Mouse (Mus musculus): ENCODE measurements around the gene Tcl1b5.
A peak's percentile ranks its signal among the peaks of the same experiment; 100 is the strongest.

Gene Tcl1b5

DNA sequence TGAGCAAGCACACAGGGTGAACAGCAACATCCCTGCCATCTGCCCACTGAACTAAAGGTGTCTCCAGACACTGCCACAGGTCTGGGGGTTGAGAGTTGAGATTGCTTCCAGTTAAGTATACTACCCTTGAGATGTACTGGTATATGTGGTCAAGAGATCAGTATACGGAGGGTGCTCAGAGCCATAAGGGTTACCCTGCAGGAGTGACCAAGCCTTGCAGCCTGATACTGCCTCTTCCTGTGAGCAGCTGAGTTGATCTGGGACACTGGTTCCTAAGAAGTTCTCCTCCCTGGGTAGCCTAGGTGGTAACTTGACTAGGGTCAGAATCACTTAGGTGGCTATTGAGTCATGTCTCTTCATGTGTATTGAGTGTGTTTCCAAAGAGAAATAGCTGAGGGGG, 32.3 kb downstream of the Tcl1b5 start:
- no peak for DNase-seq (ENCODE audit: low read depth, low spot score)

DNA sequence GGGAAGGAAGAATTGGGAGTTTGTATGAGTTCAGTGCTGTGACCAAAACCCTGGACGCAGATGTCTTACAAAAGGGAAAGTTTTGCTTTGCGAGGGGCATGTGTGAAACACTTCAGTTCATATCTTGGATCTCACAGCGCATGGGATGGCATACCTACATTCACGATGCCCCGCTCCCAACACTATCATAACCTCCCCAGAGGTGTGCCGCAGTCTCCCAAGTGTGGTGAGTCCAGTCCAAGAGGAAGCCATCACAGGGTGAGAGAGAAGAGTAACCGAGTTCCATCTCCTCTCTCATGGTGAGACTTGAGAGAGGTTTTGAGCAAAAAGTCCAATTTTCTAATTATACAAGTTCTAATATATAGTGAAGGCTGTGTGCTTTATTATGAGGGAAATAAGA, 33.1 kb downstream of the Tcl1b5 start:
- no peak for DNase-seq (ENCODE audit: low read depth, low spot score)

DNA sequence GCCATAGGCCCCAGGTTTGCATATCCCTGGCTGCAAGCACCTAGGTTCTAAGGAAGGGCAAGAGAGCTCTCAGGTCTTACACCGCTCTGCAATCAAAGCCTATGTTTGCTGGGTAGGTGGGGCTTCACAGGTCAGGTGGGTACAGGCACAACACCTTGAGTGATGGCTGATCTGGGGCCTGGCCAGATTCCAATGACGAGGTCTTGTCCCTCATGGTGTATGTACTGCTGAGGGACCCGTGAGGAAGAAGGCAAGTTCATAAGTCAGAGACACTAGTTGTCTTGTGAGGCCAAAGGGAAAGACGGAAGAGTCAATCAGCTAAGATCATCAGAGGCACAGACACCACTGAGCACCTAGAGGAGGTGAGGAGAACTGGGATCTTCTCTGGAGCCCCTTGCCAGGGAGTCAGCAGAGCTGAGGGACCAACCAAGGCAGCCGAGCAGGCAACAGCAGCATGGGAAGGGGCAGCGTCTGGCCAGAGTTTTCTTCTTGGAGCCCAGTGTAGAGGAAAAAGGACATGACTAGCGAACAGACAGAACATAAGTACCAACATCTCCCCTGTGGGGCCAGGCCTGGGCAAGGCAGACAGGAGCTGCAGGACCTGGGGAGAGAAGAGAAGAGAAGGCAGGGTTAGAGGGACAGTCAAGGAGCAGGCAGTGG, 41.1 kb downstream of the Tcl1b5 start:
- no peak for DNase-seq (ENCODE audit: low read depth, low spot score)

DNA sequence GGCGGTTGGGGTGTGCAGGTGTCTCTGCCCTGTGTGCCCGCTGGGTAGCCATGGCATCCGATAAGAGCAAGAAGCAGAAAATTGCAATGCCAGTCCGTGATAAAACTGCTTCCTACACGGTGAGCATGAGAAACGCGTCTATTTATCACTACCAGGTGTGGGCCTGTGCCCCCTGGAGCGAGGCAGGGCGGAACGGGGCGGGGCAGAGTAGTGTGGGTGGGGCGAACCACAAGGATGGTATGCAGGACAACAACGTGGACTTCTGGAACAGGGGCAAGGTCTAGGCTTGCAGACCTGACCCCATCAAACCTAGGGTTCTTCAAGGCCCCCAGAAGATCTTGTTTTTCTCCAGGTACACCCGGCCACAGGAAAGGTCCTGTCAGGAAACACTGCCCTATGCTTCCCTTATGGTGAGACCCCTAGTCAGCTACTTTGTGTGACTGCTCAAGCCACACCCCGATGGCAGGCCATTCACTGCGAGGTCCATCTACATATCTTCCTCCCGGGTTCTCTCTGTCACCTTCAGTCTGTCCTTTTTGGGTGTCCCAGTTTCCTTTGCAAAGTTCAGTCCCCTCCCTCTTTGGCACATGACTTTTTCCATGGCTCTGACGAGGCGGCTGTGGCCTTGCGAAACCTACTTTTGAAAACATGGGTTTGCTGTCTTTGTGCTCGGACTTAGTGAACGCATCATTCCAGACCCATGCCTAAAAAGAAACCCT, 46.6 kb downstream of the Tcl1b5 start, which contains the start of gene Tcl1:
TSS of gene Tcl1 (minus strand) at position 193 of the 719 bp plus-strand sequence.
- DNase-seq (ENCODE audit: low read depth, low spot score) = peak; percentile 71

DNA sequence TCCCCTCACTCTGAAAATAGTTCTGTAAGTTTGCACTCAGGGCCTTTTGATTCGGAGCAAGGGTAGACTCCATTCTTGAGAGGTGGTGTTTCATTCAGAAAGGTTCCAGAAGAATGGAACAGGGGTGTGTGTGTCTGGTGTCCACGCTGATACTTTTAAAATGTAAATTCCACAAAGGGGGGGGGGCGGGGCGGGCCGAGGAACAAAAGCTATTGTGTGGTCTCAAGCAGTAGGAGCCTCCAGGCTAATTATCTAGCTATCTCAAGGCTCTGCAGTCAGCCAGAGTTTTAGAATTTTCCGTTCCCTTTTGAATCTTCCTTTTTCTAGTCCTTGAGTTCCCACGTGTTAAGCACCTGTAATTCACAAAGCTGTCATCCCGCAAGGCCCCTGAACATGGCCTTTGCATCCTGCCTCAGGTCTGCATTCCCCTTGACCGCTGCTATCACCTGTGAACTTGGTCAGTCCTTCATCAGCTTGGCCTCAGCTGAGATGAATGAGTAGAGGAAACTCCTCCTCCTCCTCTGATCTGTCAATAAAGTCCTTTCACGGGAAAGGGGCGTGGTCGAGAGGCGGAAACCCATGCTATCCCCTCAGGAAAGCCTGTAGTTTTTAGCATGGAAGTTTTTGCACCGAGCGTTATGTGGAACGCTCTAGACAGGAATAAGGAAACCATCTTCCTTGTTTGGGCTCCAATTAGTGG, 48.6 kb downstream of the Tcl1b5 start:
- peak; percentile 94 for DNase-seq (ENCODE audit: low read depth, low spot score)
